Mouse (Mus musculus) Patski (cell line): ENCODE data around the gene Gsk3a. TPM values are rescaled to one million over a fixed set of nuclear protein-coding genes. Genes with fewer than 3 reads are reported as not detected.

Source experiments
- ATAC-seq: fragments of 100-300 bp; one replicate; pipeline ENCODE4 v1.8.0; 2021
- CTCF ChIA-PET: fragments of 350-600 bp; sonication (Branson Sonifier 250); formaldehyde crosslinking; loops from one replicate; lab custom pipeline; 2022; ENCODE audit warnings: inconsistent platforms; lab: Charles Lee
- POLR2A ChIA-PET: fragments of 350-600 bp; sonication (Branson Sonifier 250); formaldehyde crosslinking; loops from one replicate; lab custom pipeline; 2022; ENCODE audit warnings: antibody characterized with exemption, inconsistent platforms; lab: Charles Lee
- DNase-seq: peaks from one replicate; pipeline ENCODE4 v3.0.0-alpha.2; 2011; ENCODE audit warnings: low read depth, low spot score
- H3K27me3 ChIP-seq: fragments of 371-371 bp; one replicate; pipeline ENCODE4 v1.5.1; 2021
- CTCF ChIP-seq: fragments of 100-300 bp; IDR thresholded peaks from one replicate; pipeline ENCODE4 v1.5.1; 2021
- in situ Hi-C: fragments of 300-500 bp; cut with MboI; formaldehyde crosslinking; loops from 3 replicates; pipeline ENCODE4 v1.11.1; 2018; ENCODE audit warnings: low pct_unique_long_range_greater_than_20kb, mixed read lengths
- polyA plus RNA-seq: library from polyadenylated mRNA; unstranded; gene quantifications from one replicate; pipeline ENCODE4 v1.2.3, GENCODE M21; 2021

Gsk3a gene
- polyA plus RNA-seq, 1 experiment from 2014 or later: 93.7 TPM

GRCm38 (mm10) chr7:25273259-25274241 is 35.9 kb upstream of the Gsk3a start:
- ChIA-PET POLR2A (no interaction called here), CTCF (interaction anchor here (1.1 kb wide), 1 partner anchor 134 kb away, joined by 3 read pairs; no protein-coding TSS in a partner anchor)
- no peak for DNase-seq
- ATAC-seq: no peak
- in situ Hi-C loops: no loop called here
- TF ChIP-seq CTCF: no peak
- no peaks in the 10 kb centered on the region for H3K27me3 ChIP-seq

GRCm38 (mm10) chr7:25272445-25273258 is 35.0 kb upstream of the Gsk3a start:
- in situ Hi-C loops: no loop called here
- POLR2A ChIA-PET: interaction anchor here (1.2 kb wide), 1 partner anchor 23 kb away, joined by 3 read pairs; no protein-coding TSS in a partner anchor
- CTCF ChIA-PET: no interaction called here

GRCm38 (mm10) chr7:25271651-25272444 is 34.2 kb upstream of the Gsk3a start:
- TF ChIP-seq CTCF: no peak
- in situ Hi-C loops: no loop called here
- no peak for DNase-seq
- ChIA-PET POLR2A (interaction anchor here (1.2 kb wide), 1 partner anchor 23 kb away, joined by 3 read pairs; no protein-coding TSS in a partner anchor), CTCF (interaction anchor here (0.8 kb wide), 1 partner anchor 45 kb away, joined by 3 read pairs; the partner anchor contains the start of gene Megf8)
- ATAC-seq: no peak
- H3K27me3 ChIP-seq: no peaks in the 10 kb centered on the region

More at GRCm38 (mm10) chr7:25272445-25273258, 35.0 kb upstream of the Gsk3a start:
- H3K27me3 ChIP-seq: no peaks in the 10 kb centered on the region
- ATAC-seq (no peak), DNase-seq (no peak)
- TF ChIP-seq CTCF: no peak

GRCm38 (mm10) chr7:25270652-25271633 is 33.3 kb upstream of the Gsk3a start:
- CTCF ChIA-PET: interaction anchor here (0.8 kb wide), 1 partner anchor 45 kb away, joined by 3 read pairs; the partner anchor contains the start of gene Megf8
- POLR2A ChIA-PET: interaction anchor here (1.2 to 1.7 kb wide), 2 partner anchors 22 to 23 kb away, joined by 3 to 5 read pairs; no protein-coding TSS in a partner anchor
- in situ Hi-C loops: no loop called here
- TF ChIP-seq CTCF: no peak
- ATAC-seq (no peak), DNase-seq (no peak)
- no peaks in the 10 kb centered on the region for H3K27me3 ChIP-seq

- H3K27me3 ChIP-seq: no peaks in the 10 kb centered on the region
- CTCF ChIA-PET: interaction anchor here (0.8 to 2.7 kb wide), 6 partner anchors 8 to 36 kb away, joined by 3 to 7 read pairs (median 4); no protein-coding TSS in a partner anchor
Measured at GRCm38 (mm10) chr7:25269545-25270271, 32.1 kb upstream of the Gsk3a start.

GRCm38 (mm10) chr7:25269029-25269428 is 31.4 kb upstream of the Gsk3a start:
- ATAC-seq: no peak
- POLR2A ChIA-PET: interaction anchor here (0.8 to 1.7 kb wide), 7 partner anchors 11 to 48 kb away, joined by 3 to 5 read pairs (median 3); partner anchors contain the start of gene Zfp526
- in situ Hi-C loops: no loop called here
- H3K27me3 ChIP-seq: no peaks in the 10 kb centered on the region
- CTCF ChIA-PET: interaction anchor here (0.8 to 2.7 kb wide), 5 partner anchors 9 to 35 kb away, joined by 3 to 7 read pairs (median 4); no protein-coding TSS in a partner anchor
- no peak for DNase-seq
- no peak for TF ChIP-seq CTCF

More at GRCm38 (mm10) chr7:25269545-25270271, 32.1 kb upstream of the Gsk3a start:
- ATAC-seq: no peak
- no peak for TF ChIP-seq CTCF
- no peak for DNase-seq
- POLR2A ChIA-PET: interaction anchor here (0.7 to 1.7 kb wide), 7 partner anchors 10 to 48 kb away, joined by 3 to 5 read pairs (median 3); no protein-coding TSS in a partner anchor
- in situ Hi-C loops: no loop called here

GRCm38 (mm10) chr7:25268588-25268987 is 30.9 kb upstream of the Gsk3a start:
- ATAC-seq (no peak), DNase-seq (no peak)
- in situ Hi-C loops: no loop called here
- no peaks in the 10 kb centered on the region for H3K27me3 ChIP-seq
- CTCF ChIA-PET: interaction anchor here (1.1 to 2.7 kb wide), 3 partner anchors 23 to 28 kb away, joined by 3 to 7 read pairs (median 3); no protein-coding TSS in a partner anchor
- POLR2A ChIA-PET: interaction anchor here (0.6 to 1.6 kb wide), 5 partner anchors 17 to 122 kb away, joined by 3 read pairs; partner anchors contain the start of gene Zfp526
- no peak for TF ChIP-seq CTCF
